Mouse (Mus musculus): ENCODE measurements around the gene Adm.

GRCm38 (mm10) chr7:110647559-110648454 is 20.3 kb downstream of the Adm start:
- no peak for TF ChIP-seq CTCF (IDR thresholded peaks at IDR 0.05; ENCODE audit: extremely low read depth, insufficient read length, insufficient replicate concordance, low read depth, low read length)
- TF ChIP-seq POLR2A (IDR thresholded peaks at IDR 0.05; ENCODE audit: low read depth, low read length): no peak
